Mouse (Mus musculus): ENCODE measurements around the gene Rangrf.

DNA sequence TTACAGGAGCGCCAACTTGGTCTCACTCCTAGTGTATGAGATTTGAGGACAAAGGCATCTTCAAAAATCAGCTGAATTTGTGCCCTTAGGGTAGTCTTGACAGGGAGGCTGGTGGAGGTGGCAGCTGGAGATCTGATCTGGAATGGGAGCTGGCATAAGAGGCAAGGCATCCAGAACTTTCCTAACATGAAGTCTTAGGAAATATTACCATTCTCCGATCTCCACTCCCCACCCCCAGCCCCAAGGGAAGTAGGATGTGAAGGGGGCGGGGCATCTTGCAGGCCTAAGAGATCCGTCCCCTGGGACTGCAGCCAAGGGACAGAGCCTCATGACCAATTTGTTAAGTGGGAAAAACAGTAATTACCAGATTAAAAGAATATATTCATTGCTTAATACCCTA is 4.8 kb downstream of the Rangrf start:
- TF ChIP-seq CTCF (IDR thresholded peaks at IDR 0.05; ENCODE audit: low read depth) (no peak), EP300 (IDR thresholded peaks at IDR 0.05; ENCODE audit: low read depth) (no peak)
